Mouse (Mus musculus) B cell, adult 67 days (primary cell): Measurements from ENCODE around the gene Mfsd14a. TPM values are rescaled to one million over a fixed set of nuclear protein-coding genes. Genes with fewer than 3 reads are reported as not detected.

Experiments used
- total RNA-seq, 2 experiments: library from RNA; stranded (reverse); gene quantifications; 4 replicates each; pipeline ENCODE4 v1.2.4; 2023

The Mfsd14a gene
- 10 to 100 TPM; 81.0 to 87.4 TPM for total RNA-seq

GRCm38 (mm10) chr3:116662463-116662863 is at the start of gene Mfsd14a:
TSS of gene Mfsd14a (minus strand) at chr3:116662677.

GRCm38 (mm10) chr3:116681160-116681559 is 18.7 kb upstream of the Mfsd14a start, which contains the start of gene Gm43191:
TSS of gene Gm43191 (minus strand) at chr3:116681260.

GRCm38 (mm10) chr3:116614295-116614892 is 48.1 kb downstream of the Mfsd14a start, which contains the start of gene Trmt13:
TSS of gene Trmt13 (minus strand) at chr3:116614587.

GRCm38 (mm10) chr3:116594728-116595602 is 67.5 kb downstream of the Mfsd14a start, which contains the start of gene Sass6:
TSS of gene Sass6 (plus strand) at chr3:116594982.

Other genes starting within 250 kb of the Mfsd14a start
- 10 to 100 TPM; 37.7 to 41.7 TPM for gene Cdc14a, start 238.6 kb downstream of the Mfsd14a start, total RNA-seq
- gene Rtca, start 154.5 kb downstream of the Mfsd14a start, total RNA-seq, result 10 to 100 TPM; 24.3 to 27.9 TPM
- gene Dbt, start 149.6 kb downstream of the Mfsd14a start, total RNA-seq, result 10 to 100 TPM; 13.8 to 15.8 TPM
- gene Lrrc39, start 99.7 kb downstream of the Mfsd14a start, total RNA-seq, result not detected
- 10 to 100 TPM; 12.7 to 13.7 TPM for gene Sass6, start 67.7 kb downstream of the Mfsd14a start, total RNA-seq
- 10 to 100 TPM; 41.1 to 43.2 TPM for gene Trmt13, start 48.1 kb downstream of the Mfsd14a start, total RNA-seq
- gene Gm43191, start 18.6 kb upstream of the Mfsd14a start, total RNA-seq, result not detected
- 10 to 100 TPM; 22.5 to 25.0 TPM for gene Slc35a3, start 50.2 kb upstream of the Mfsd14a start, total RNA-seq
- gene Agl, start 145.5 kb upstream of the Mfsd14a start, total RNA-seq, result 10 to 100 TPM; 13.4 to 19.5 TPM
- gene Frrs1, start 196.8 kb upstream of the Mfsd14a start, total RNA-seq, result 1 to 10 TPM; 4.8 to 5.3 TPM